Mouse (Mus musculus) heart, embryonic 12.5 days (tissue): ENCODE measurements at regions not wholly inside any gene's neighbourhood (a gene's known extent, or its start where the extent isn't known, plus 50 kb on each side); places are given as distances from the start of the nearest gene placed in this dataset.

Experiments
- ATAC-seq: fragments of 200-750 bp; cut with Nextera tagmentation; 2 replicates; pipeline ENCODE4 v1.8.0; 2017; ENCODE audit warnings: moderate TSS enrichment, moderate library complexity; ENCODE audit not compliant: insufficient number of reproducible peaks, low FRiP score
- H3K27ac ChIP-seq: fragments of 300-500 bp; sonication (generic); 2 replicates; pipeline ENCODE4 v1.5.1; 2016; ENCODE audit warnings: mild to moderate bottlenecking, moderate library complexity; ENCODE audit not compliant: poor library complexity, severe bottlenecking
- H3K27me3 ChIP-seq: fragments of 300-500 bp; sonication (generic); replicated peaks from 2 replicates; pipeline ENCODE4 v1.6.1; 2016; ENCODE audit warnings: mild to moderate bottlenecking, moderate library complexity
- H3K36me3 ChIP-seq: fragments of 300-500 bp; sonication (generic); 2 replicates; pipeline ENCODE4 v1.6.1; 2016; ENCODE audit warnings: mild to moderate bottlenecking, moderate library complexity
- H3K4me1 ChIP-seq: fragments of 300-500 bp; sonication (generic); replicated peaks from 2 replicates; pipeline ENCODE4 v1.6.1; 2016; ENCODE audit warnings: mild to moderate bottlenecking
- H3K4me2 ChIP-seq: fragments of 300-500 bp; sonication (generic); 2 replicates; pipeline ENCODE4 v1.6.1; 2016; ENCODE audit warnings: mild to moderate bottlenecking, moderate library complexity
- H3K4me3 ChIP-seq: fragments of 300-500 bp; sonication (generic); 2 replicates; pipeline ENCODE4 v1.5.1; 2016; ENCODE audit warnings: mild to moderate bottlenecking
- H3K9ac ChIP-seq: fragments of 300-500 bp; sonication (generic); 2 replicates; pipeline ENCODE4 v1.6.1; 2016; ENCODE audit warnings: mild to moderate bottlenecking, moderate library complexity
- H3K9me3 ChIP-seq: fragments of 300-500 bp; sonication (generic); replicated peaks from 2 replicates; pipeline ENCODE4 v1.6.1; 2016; ENCODE audit warnings: mild to moderate bottlenecking, moderate library complexity
- WGBS: fragments of 180-500 bp; shearing (Covaris S2); methylation state at CpG from one replicate; pipeline ENCODE4 v1.1.7; 2016; 5-methylcytosine and 5-hydroxymethylcytosine counted together

GRCm38 (mm10) chr1:120964179-120964517 is 361.9 kb downstream of the En1 start:
- ATAC-seq = no peak
- WGBS = 50% methylated on average over 17 of the region's 17 CpGs
- Histone ChIP-seq H3K4me2 (peak overlapping the region; percentile 67), H3K36me3 (no peaks in the 10 kb centered on the region), H3K9ac (peak overlapping the region; percentile 41), H3K27ac (no peak overlapping the region), H3K4me1 (no peaks in the 10 kb centered on the region), H3K9me3 (no peaks in the 10 kb centered on the region), H3K27me3 (no peaks in the 10 kb centered on the region; the same call in 1 of the 2 replicates), H3K4me3 (peak overlapping the region; percentile 38)

GRCm38 (mm10) chr1:120966132-120966531 is 363.9 kb downstream of the En1 start:
- H3K4me1 ChIP-seq = no peaks in the 10 kb centered on the region
- 72% methylated on average over 3 of the region's 3 CpGs for WGBS
- H3K4me2 ChIP-seq = no peak overlapping the region
- ATAC-seq = no peak
- H3K27me3 ChIP-seq = no peaks in the 10 kb centered on the region; the same call in 1 of the 2 replicates
- H3K9me3 ChIP-seq = no peaks in the 10 kb centered on the region
- no peak overlapping the region for H3K4me3 ChIP-seq
- H3K36me3 ChIP-seq = no peaks in the 10 kb centered on the region
- H3K9ac ChIP-seq = no peak overlapping the region
- H3K27ac ChIP-seq = no peak overlapping the region

- Histone ChIP-seq H3K36me3 (no peaks in the 10 kb centered on the region), H3K27ac (no peak overlapping the region), H3K4me2 (no peak overlapping the region), H3K9ac (no peak overlapping the region), H3K9me3 (no peaks in the 10 kb centered on the region), H3K4me3 (no peak overlapping the region), H3K4me1 (no peaks in the 10 kb centered on the region), H3K27me3 (no peaks in the 10 kb centered on the region)
- 66% methylated on average over 1 of the region's 1 CpGs for WGBS
- no peak for ATAC-seq
Observed at GRCm38 (mm10) chr1:120974661-120975060, 357.7 kb downstream of the Insig2 start.

- Histone ChIP-seq H3K36me3 (no peaks in the 10 kb centered on the region), H3K4me1 (0 out of 2 replicates have a peak, but pooled peaks cover 5% of the 10 kb centered on the region), H3K9ac (no peak overlapping the region), H3K27me3 (no peaks in the 10 kb centered on the region), H3K9me3 (no peaks in the 10 kb centered on the region; the same call in 1 of the 2 replicates), H3K4me3 (no peak overlapping the region), H3K27ac (no peak overlapping the region), H3K4me2 (no peak overlapping the region)
- no peak for ATAC-seq
- WGBS = 69% methylated on average over 7 of the region's 7 CpGs
Observed at GRCm38 (mm10) chr1:121004535-121004934, 327.9 kb downstream of the Insig2 start.

- Histone ChIP-seq H3K4me3 (no peak overlapping the region), H3K27me3 (no peaks in the 10 kb centered on the region), H3K27ac (no peak overlapping the region), H3K9me3 (no peaks in the 10 kb centered on the region; the same call in 1 of the 2 replicates), H3K9ac (no peak overlapping the region), H3K36me3 (no peaks in the 10 kb centered on the region), H3K4me2 (no peak overlapping the region), H3K4me1 (0 out of 2 replicates have a peak, but pooled peaks cover 5% of the 10 kb centered on the region)
- 25% methylated on average over 3 of the region's 3 CpGs for WGBS
- 0 out of 2 replicates have a peak, but pooled peaks have one; percentile 18 for ATAC-seq
Observed at GRCm38 (mm10) chr1:121005198-121005597, 327.2 kb downstream of the Insig2 start.

- Histone ChIP-seq H3K4me1 (peaks cover 8% of the 10 kb centered on the region), H3K36me3 (no peaks in the 10 kb centered on the region), H3K4me3 (no peak overlapping the region), H3K9me3 (no peaks in the 10 kb centered on the region; the same call in 1 of the 2 replicates), H3K4me2 (no peak overlapping the region), H3K27me3 (no peaks in the 10 kb centered on the region), H3K9ac (no peak overlapping the region), H3K27ac (no peak overlapping the region)
- no peak for ATAC-seq
Observed at GRCm38 (mm10) chr1:121012126-121012525, 320.3 kb downstream of the Insig2 start.

- no peak for ATAC-seq
Observed at GRCm38 (mm10) chr1:121013839-121014503, 318.4 kb downstream of the Insig2 start.

GRCm38 (mm10) chr1:121029375-121029774 is 303.0 kb downstream of the Insig2 start:
- ATAC-seq = no peak
- H3K9me3 ChIP-seq = 0 out of 2 replicates have a peak, but pooled peaks cover 4% of the 10 kb centered on the region
- H3K36me3 ChIP-seq = no peaks in the 10 kb centered on the region
- H3K4me3 ChIP-seq = no peak overlapping the region
- WGBS = 62% methylated on average over 2 of the region's 2 CpGs
- H3K4me2 ChIP-seq = no peak overlapping the region
- H3K27me3 ChIP-seq = no peaks in the 10 kb centered on the region
- H3K9ac ChIP-seq = no peak overlapping the region
- no peak overlapping the region for H3K27ac ChIP-seq
- H3K4me1 ChIP-seq = no peaks in the 10 kb centered on the region

More at GRCm38 (mm10) chr1:121013839-121014503, 318.4 kb downstream of the Insig2 start:
- WGBS = 38% methylated on average over 12 of the region's 12 CpGs
- no peak overlapping the region for H3K4me2 ChIP-seq
- no peaks in the 10 kb centered on the region for H3K36me3 ChIP-seq
- H3K27ac ChIP-seq = no peak overlapping the region
- H3K4me1 ChIP-seq = peaks cover 8% of the 10 kb centered on the region
- H3K9ac ChIP-seq = no peak overlapping the region
- no peaks in the 10 kb centered on the region; the same call in 1 of the 2 replicates for H3K9me3 ChIP-seq
- H3K4me3 ChIP-seq = no peak overlapping the region
- no peaks in the 10 kb centered on the region for H3K27me3 ChIP-seq

- no peak overlapping the region for H3K4me2 ChIP-seq
- no peaks in the 10 kb centered on the region for H3K9me3 ChIP-seq
- no peaks in the 10 kb centered on the region for H3K4me1 ChIP-seq
- ATAC-seq = no peak
- no peaks in the 10 kb centered on the region for H3K36me3 ChIP-seq
- H3K27me3 ChIP-seq = no peaks in the 10 kb centered on the region
- no peak overlapping the region for H3K9ac ChIP-seq
- 80% methylated on average over 10 of the region's 10 CpGs for WGBS
- H3K4me3 ChIP-seq = no peak overlapping the region
- no peak overlapping the region for H3K27ac ChIP-seq
Observed at GRCm38 (mm10) chr1:121034761-121035393, 297.5 kb downstream of the Insig2 start.

GRCm38 (mm10) chr1:121046581-121046980 is 285.8 kb downstream of the Insig2 start:
- H3K27me3 ChIP-seq = no peaks in the 10 kb centered on the region
- H3K4me2 ChIP-seq = no peak overlapping the region
- no peaks in the 10 kb centered on the region for H3K9me3 ChIP-seq
- H3K4me3 ChIP-seq = no peak overlapping the region
- ATAC-seq = no peak
- no peaks in the 10 kb centered on the region for H3K4me1 ChIP-seq
- no peaks in the 10 kb centered on the region for H3K36me3 ChIP-seq
- WGBS = 65% methylated on average over 6 of the region's 6 CpGs
- no peak overlapping the region for H3K9ac ChIP-seq
- no peak overlapping the region for H3K27ac ChIP-seq

GRCm38 (mm10) chr1:121047406-121047805 is 285.0 kb downstream of the Insig2 start:
- Histone ChIP-seq H3K27me3 (no peaks in the 10 kb centered on the region), H3K4me2 (no peak overlapping the region), H3K27ac (no peak overlapping the region), H3K9ac (no peak overlapping the region), H3K4me1 (no peaks in the 10 kb centered on the region), H3K36me3 (no peaks in the 10 kb centered on the region), H3K4me3 (no peak overlapping the region), H3K9me3 (no peaks in the 10 kb centered on the region)
- ATAC-seq = no peak
- WGBS = 22% methylated on average over 2 of the region's 2 CpGs
